Mouse (Mus musculus) forebrain, embryonic 11.5 days (tissue): ENCODE measurements around the gene Ephx3. TPM values are rescaled to one million over a fixed set of nuclear protein-coding genes. Genes with fewer than 3 reads are reported as not detected.

Experiments
- ATAC-seq: fragments of 200-750 bp; cut with Nextera tagmentation; replicated peaks from 2 replicates; pipeline ENCODE4 v1.8.0; 2017; ENCODE audit warnings: moderate TSS enrichment; ENCODE audit not compliant: low FRiP score
- DNase-seq: peaks from one replicate; pipeline ENCODE4 v3.0.0-alpha.2; 2017; ENCODE audit warnings: low spot score
- H3K27ac ChIP-seq: fragments of 300-500 bp; sonication (generic); 2 replicates; pipeline ENCODE4 v1.5.1; 2014; ENCODE audit warnings: low read depth, low read length
- H3K27me3 ChIP-seq: fragments of 300-500 bp; sonication (generic); 2 replicates; pipeline ENCODE4 v1.6.1; 2014; ENCODE audit warnings: mild to moderate bottlenecking, low read length, mixed read lengths; ENCODE audit not compliant: control insufficient read depth, insufficient read depth
- H3K36me3 ChIP-seq: fragments of 300-500 bp; sonication (generic); 2 replicates; pipeline ENCODE4 v1.6.1; 2014; ENCODE audit warnings: mild to moderate bottlenecking, low read length, moderate library complexity, mixed read lengths; ENCODE audit not compliant: control insufficient read depth, insufficient read depth
- H3K4me1 ChIP-seq: fragments of 300-500 bp; sonication (generic); replicated peaks from 2 replicates; pipeline ENCODE4 v1.6.1; 2014; ENCODE audit warnings: low read length, mixed read lengths; ENCODE audit not compliant: control insufficient read depth, insufficient read depth
- H3K4me2 ChIP-seq: fragments of 300-500 bp; sonication (generic); 2 replicates; pipeline ENCODE4 v1.6.1; 2014; ENCODE audit warnings: low read depth, mild to moderate bottlenecking, low read length, moderate library complexity, mixed read lengths; ENCODE audit not compliant: severe bottlenecking
- H3K4me3 ChIP-seq: fragments of 300-500 bp; sonication (generic); 2 replicates; pipeline ENCODE4 v1.5.1; 2014; ENCODE audit warnings: low read depth, low read length
- H3K9ac ChIP-seq: fragments of 300-500 bp; sonication (generic); 2 replicates; pipeline ENCODE4 v1.6.1; 2014; ENCODE audit warnings: low read length
- H3K9me3 ChIP-seq: fragments of 300-500 bp; sonication (generic); 2 replicates; pipeline ENCODE4 v1.6.1; 2016; ENCODE audit warnings: low read length, mixed read lengths; ENCODE audit not compliant: control insufficient read depth
- WGBS: fragments of 180-500 bp; shearing (Covaris S2); extraction: QIAGEN DNeasy Blood & Tissue Kit; methylation state at CpG from one replicate; pipeline ENCODE4 v1.1.7; 2014; 5-methylcytosine and 5-hydroxymethylcytosine counted together
- polyA plus RNA-seq: library from polyadenylated mRNA; unstranded; fragments of >200 nt; fragmentation: Nextera tagmentation; extraction: Ambion mirVana; gene quantifications from 2 replicates; pipeline ENCODE4 v1.2.1, GENCODE M21; 2014

The Ephx3 gene
- polyA plus RNA-seq, 1 experiment from 2014 or later, result 0.23 TPM

DNA sequence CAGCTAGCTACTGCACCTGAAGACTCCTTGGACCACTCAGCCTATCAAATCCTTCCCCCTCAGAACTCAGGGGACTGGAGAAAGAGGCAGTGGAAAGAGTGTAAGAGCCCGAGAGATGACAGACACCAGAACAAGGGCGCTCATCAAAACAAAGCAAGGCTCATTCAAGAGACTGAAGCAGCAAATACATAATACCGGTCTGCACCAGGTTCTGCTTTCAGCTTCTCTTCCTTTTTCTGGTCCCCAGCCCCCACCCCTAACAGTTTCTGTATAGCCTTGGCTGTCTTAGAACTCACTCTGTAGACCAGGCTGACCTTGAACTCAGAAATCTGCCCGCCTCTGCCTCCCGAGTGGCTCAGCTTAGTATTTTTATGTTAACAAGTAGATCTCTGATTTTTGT is 3.7 kb upstream of the Ephx3 start:
- Histone ChIP-seq H3K4me2 (no peak overlapping the region), H3K4me1 (peaks cover 4% of the 10 kb centered on the region), H3K9me3 (no peaks in the 10 kb centered on the region), H3K27ac (no peak overlapping the region), H3K9ac (no peak overlapping the region), H3K27me3 (peaks cover 9% of the 10 kb centered on the region; the same call in 1 of the 2 replicates), H3K36me3 (peaks cover 8% of the 10 kb centered on the region), H3K4me3 (no peak overlapping the region)
- DNase-seq (no peak), ATAC-seq (no peak)
- WGBS, result 87% methylated on average over 5 of the region's 5 CpGs

DNA sequence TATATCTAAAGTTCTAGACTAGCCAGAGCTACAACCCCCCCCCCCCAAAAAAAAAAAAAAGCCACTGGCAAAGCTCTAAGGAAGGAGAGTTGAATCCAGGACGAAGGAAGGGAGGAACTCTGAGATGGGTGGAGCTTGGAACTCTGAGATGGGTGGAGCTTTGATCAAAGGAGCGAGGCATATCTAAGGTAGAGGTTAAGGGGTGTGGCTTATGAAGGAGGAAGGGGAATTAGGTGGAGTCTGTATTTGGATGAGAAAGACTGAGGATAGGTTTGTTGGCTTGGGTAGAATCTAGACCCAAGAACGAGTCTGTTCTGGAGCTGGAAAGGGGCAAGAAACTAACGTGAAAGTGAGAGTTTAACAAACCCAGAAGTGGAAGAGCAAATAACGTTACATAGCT is 501 bp upstream of the Ephx3 start:
- Histone ChIP-seq H3K4me1 (peaks cover 4% of the 10 kb centered on the region), H3K9ac (no peak overlapping the region), H3K9me3 (no peaks in the 10 kb centered on the region), H3K4me2 (peak overlapping the region; percentile 74; the same call in 1 of the 2 replicates), H3K27ac (no peak overlapping the region), H3K36me3 (no peaks in the 10 kb centered on the region), H3K4me3 (no peak overlapping the region), H3K27me3 (peaks cover 10% of the 10 kb centered on the region; the same call in 1 of the 2 replicates)
- DNase-seq, result no peak
- no peak for ATAC-seq
- 11% methylated on average over 5 of the region's 5 CpGs for whole genome bisulfite sequencing

- Histone ChIP-seq H3K9ac (no peak overlapping the region), H3K36me3 (no peaks in the 10 kb centered on the region), H3K9me3 (no peaks in the 10 kb centered on the region), H3K4me1 (peaks cover 3% of the 10 kb centered on the region; the same call in 1 of the 2 replicates), H3K4me2 (no peak overlapping the region), H3K27ac (no peak overlapping the region), H3K4me3 (no peak overlapping the region), H3K27me3 (peaks cover 1% of the 10 kb centered on the region; the same call in 1 of the 2 replicates)
- ATAC-seq, result no peak
- WGBS, result 15% methylated on average over 8 of the region's 8 CpGs
- peak; percentile 65 for DNase-seq
These were observed 6.3 kb downstream of the Ephx3 start for GRCm38 (mm10) chr17:32183017-32183416.

GRCm38 (mm10) chr17:32179621-32180491 is 9.5 kb downstream of the Ephx3 start:
- no peak for DNase-seq
- ATAC-seq, result peak; percentile 69
- WGBS, result 44% methylated on average over 11 of the region's 11 CpGs
- H3K4me3 ChIP-seq, result no peak overlapping the region
- peaks cover 3% of the 10 kb centered on the region; the same call in 1 of the 2 replicates for H3K4me1 ChIP-seq
- H3K9ac ChIP-seq, result no peak overlapping the region
- no peak overlapping the region for H3K4me2 ChIP-seq
- H3K27ac ChIP-seq, result peak overlapping the region; percentile 58; the same call in 1 of the 2 replicates
- no peaks in the 10 kb centered on the region for H3K9me3 ChIP-seq
- no peaks in the 10 kb centered on the region for H3K27me3 ChIP-seq
- no peaks in the 10 kb centered on the region for H3K36me3 ChIP-seq

DNA sequence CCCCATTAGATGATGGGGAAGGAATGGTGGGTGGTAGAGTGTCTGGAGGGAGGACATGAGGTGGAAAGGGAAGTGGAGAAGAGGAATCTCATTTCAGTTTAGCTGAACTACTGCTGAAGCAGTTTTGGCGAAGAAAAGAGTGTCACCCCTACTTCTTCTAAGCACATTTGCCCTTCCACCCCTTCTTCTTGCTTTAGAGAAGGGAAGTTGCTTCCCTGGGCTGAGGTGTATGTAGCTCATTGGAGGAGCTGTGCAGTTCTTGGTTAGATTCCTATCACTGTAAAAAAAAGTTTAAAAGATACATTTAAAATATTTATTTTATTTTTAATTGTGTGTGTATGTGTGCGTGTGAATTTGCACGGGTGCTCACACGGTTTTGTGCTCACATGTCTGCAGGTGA is 12.4 kb downstream of the Ephx3 start:
- no peaks in the 10 kb centered on the region for H3K27me3 ChIP-seq
- no peak for DNase-seq

DNA sequence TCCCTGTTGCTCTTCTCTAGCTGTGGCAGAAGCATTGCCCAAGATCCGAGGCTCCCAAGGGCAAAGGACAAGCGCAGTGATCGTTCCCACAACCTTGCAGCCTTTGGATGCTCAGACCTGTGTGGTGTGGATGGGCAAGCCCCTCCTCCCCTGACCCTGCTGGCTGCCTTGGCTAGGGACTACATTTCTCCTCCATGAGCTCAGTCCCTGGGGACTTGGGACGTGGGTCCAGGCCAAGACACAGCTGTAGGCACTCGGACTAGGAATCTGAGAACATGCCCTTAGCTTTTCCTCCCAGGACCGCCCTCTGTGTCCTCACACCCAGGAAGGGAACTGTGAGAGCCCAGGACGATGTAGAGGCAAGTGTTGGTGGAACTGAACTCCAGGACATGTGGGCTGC is 16.2 kb downstream of the Ephx3 start:
- Histone ChIP-seq H3K4me1 (no peaks in the 10 kb centered on the region), H3K27ac (no peak overlapping the region), H3K36me3 (no peaks in the 10 kb centered on the region), H3K4me3 (no peak overlapping the region), H3K27me3 (no peaks in the 10 kb centered on the region), H3K9ac (no peak overlapping the region), H3K4me2 (no peak overlapping the region), H3K9me3 (no peaks in the 10 kb centered on the region)
- DNase-seq (no peak), ATAC-seq (no peak)
- 59% methylated on average over 7 of the region's 7 CpGs for WGBS

More for the DNA sequence above, 12.4 kb downstream of the Ephx3 start:
- no peak overlapping the region for H3K9ac ChIP-seq
- no peak overlapping the region for H3K4me3 ChIP-seq
- H3K9me3 ChIP-seq, result no peaks in the 10 kb centered on the region
- ATAC-seq, result no peak
- H3K4me2 ChIP-seq, result no peak overlapping the region
- no peak overlapping the region for H3K27ac ChIP-seq
- 89% methylated on average over 4 of the region's 4 CpGs for WGBS
- H3K4me1 ChIP-seq, result no peaks in the 10 kb centered on the region; the same call in 1 of the 2 replicates
- no peaks in the 10 kb centered on the region for H3K36me3 ChIP-seq

GRCm38 (mm10) chr17:32172485-32172884 is 16.9 kb downstream of the Ephx3 start:
- no peak overlapping the region for H3K4me2 ChIP-seq
- no peaks in the 10 kb centered on the region for H3K9me3 ChIP-seq
- no peak for DNase-seq
- H3K4me3 ChIP-seq, result no peak overlapping the region
- H3K9ac ChIP-seq, result no peak overlapping the region
- WGBS, result 84% methylated on average over 2 of the region's 2 CpGs
- H3K27ac ChIP-seq, result no peak overlapping the region
- no peaks in the 10 kb centered on the region for H3K36me3 ChIP-seq
- no peaks in the 10 kb centered on the region for H3K27me3 ChIP-seq
- H3K4me1 ChIP-seq, result no peaks in the 10 kb centered on the region
- no peak for ATAC-seq

DNA sequence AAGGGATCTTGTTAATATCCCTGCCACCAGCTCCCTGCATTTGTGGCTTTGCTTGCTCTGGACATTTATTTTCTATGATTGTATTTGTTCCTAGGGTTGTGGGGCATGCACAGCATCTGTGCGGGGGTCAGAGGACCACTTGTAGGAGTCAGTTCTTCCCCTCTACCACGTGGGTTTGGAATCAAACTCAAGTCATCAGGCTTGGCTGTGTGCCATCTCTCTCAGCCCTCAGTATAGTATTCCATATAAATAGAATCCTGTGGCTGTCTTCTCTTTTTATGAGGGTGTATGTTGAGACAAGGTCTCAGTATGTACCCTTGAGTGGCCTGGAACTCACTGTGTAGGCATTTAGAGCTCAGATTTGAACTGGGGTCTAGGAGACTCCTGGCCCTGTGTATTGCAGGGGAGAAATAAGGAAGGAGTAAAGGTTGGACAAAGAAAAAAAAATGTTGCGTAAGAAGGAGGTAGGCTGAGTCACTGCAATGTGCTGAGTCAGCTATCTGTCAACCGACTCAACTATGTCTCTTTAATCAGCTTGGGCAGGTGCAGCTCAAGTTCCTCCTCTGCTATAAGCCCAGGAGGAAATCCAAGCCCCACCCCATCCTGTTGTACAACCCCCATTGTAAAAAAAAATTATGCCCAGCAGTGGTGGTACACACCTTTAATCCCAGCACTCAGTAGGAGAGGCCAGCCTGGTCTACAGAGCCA is 19.7 kb downstream of the Ephx3 start:
- Histone ChIP-seq H3K36me3 (no peaks in the 10 kb centered on the region), H3K27me3 (no peaks in the 10 kb centered on the region; the same call in 1 of the 2 replicates), H3K9me3 (no peaks in the 10 kb centered on the region), H3K4me1 (peaks cover 2% of the 10 kb centered on the region; the same call in 1 of the 2 replicates), H3K27ac (no peak overlapping the region), H3K4me2 (no peak overlapping the region), H3K4me3 (no peak overlapping the region), H3K9ac (no peak overlapping the region)
- 89% methylated on average over 4 of the region's 4 CpGs for WGBS
- DNase-seq, result no peak
- ATAC-seq, result no peak
